Mouse (Mus musculus): ENCODE data around the gene Inppl1. TPM values are rescaled to one million over a fixed set of nuclear protein-coding genes. Genes with fewer than 3 reads are reported as not detected.

The Inppl1 gene
- polyA plus RNA-seq, 1 experiment = 84.0 TPM

GRCm38 (mm10) chr7:101858362-101858761, 20.3 kb upstream of the Inppl1 start:
- TF ChIP-seq GATA1 (IDR thresholded peaks at IDR 0.05; ENCODE audit: low read length) = no peak

GRCm38 (mm10) chr7:101857094-101857493, 19.1 kb upstream of the Inppl1 start, which contains the start of gene Folr2:
Folr2 (minus strand) TSS chr7:101857194.
- TF ChIP-seq GATA1 (IDR thresholded peaks at IDR 0.05; ENCODE audit: low read length) = no peak

GRCm38 (mm10) chr7:101853816-101854215, 15.8 kb upstream of the Inppl1 start:
- no peak for TF ChIP-seq GATA1 (IDR thresholded peaks at IDR 0.05; ENCODE audit: low read length)

DNA sequence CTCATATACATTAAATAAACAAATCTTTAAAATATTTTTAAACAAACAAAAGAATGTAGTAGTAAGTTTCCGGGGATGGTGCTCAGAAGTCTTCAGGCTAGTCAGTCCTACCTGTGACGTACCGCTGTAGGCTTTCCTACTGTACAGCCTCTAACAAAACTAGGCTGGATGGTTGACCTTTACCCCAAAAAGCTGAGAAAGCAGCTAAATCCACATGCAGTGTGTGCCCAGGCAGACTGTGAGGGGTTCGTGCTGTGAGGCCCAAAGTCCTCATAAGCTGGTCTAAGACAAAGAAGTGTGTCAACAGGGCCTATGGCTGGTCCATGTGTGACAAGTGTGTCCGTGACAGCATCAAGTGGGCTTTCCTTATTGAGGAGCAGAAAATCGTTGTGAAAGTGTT, 14.8 kb upstream of the Inppl1 start:
- no peak for TF ChIP-seq GATA1 (IDR thresholded peaks at IDR 0.05; ENCODE audit: low read length)

DNA sequence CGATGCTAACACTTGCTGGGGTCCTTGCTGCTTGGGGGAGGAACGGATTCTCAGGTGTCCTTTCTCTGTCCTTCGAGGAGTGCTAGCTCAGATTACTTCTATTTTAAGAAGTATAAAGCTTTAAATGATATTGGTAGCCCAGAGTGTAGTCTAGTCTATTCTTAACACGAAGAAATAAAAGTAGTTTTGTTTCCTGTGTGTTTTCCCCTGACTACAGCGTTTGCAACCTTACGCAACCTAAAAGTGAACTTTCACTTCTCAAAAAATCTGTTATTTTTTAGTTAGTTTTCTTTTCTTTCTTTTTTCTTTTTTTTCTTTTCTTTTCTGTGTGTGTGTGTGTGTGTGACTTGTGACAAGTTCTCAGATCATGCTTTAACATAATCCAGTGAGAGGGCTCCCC, 13.7 kb upstream of the Inppl1 start:
- TF ChIP-seq GATA1 (IDR thresholded peaks at IDR 0.05; ENCODE audit: low read length) = no peak

DNA sequence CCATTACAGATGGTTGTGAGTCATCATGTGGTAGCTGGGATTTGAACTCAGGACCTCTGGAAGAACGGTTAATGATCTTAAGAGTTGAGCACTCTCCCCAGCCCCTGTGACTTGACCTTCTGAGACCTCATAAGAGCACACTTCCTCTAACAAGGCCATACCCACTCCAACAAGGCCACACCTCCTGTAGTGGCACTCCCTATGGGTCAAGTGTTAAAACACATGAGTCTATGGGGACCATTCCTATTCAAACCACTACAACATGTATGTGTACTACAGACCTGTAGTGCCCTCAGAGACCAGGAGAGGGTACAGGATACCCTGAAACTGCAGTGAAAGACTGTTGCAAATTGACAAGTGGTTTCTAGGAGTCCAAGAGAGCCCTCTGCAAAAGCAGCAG, 9.9 kb upstream of the Inppl1 start:
- TF ChIP-seq GATA1 (IDR thresholded peaks at IDR 0.05; ENCODE audit: low read length) = no peak

DNA sequence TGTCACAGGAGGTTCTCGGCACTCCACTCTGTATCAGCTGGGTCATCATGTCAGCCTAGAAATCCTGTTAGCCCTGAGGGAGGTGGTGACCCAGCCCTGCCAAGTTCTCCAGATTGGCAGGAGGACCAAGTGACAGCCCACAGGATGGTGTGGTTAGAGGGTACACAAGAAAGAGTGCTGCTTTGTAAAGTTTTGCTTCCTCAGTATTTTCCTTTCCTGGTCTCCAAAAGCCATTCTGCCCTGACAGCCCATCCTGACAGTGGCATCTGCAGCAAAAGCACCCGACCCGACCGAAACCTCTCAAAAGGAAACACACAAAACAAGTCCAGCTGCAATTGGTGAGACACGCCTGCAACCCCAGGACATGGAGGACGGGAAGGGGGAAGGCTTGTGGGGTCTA, 6.2 kb upstream of the Inppl1 start:
- TF ChIP-seq GATA1 (IDR thresholded peaks at IDR 0.05; ENCODE audit: low read length) = no peak

GRCm38 (mm10) chr7:101837154-101837605, 849 bp downstream of the Inppl1 start:
- no peak for TF ChIP-seq GATA1 (IDR thresholded peaks at IDR 0.05; ENCODE audit: low read length)

GRCm38 (mm10) chr7:101836271-101837153, 1.5 kb downstream of the Inppl1 start:
- TF ChIP-seq GATA1 (IDR thresholded peaks at IDR 0.05; ENCODE audit: low read length) = no peak

DNA sequence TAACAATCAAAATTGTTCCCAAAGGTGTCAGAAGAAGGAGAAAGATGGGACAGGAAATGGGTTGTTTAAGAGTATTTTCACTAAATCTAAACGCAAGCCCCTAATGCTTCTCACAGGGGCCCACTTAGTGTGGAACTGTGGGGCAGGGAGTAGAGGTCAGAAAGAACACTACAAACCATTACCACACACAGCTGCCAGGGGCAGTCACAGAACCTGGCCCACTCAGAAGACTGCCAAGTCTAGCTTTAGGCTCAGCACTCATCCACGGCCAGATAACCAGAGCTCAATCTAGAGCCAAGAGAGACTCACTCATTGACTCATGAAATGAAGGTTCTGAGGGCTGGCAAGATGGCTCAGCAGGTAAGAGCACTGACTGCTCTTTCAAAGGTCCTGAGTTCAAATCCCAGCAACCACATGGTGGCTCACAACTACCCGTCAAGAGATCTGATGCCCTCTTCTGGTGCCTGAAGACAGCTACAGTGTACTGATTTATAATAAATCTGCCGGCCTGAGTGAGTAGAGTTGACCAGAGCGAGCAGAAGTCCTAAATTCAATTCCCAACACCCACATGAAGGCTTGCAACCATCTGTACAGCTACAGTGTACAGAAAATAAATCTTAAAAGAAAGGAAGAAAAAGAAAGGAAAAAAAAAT, 2.4 kb downstream of the Inppl1 start:
- TF ChIP-seq GATA1 (IDR thresholded peaks at IDR 0.05; ENCODE audit: low read length) = no peak

GRCm38 (mm10) chr7:101834903-101835302, 3.1 kb downstream of the Inppl1 start:
- no peak for TF ChIP-seq GATA1 (IDR thresholded peaks at IDR 0.05; ENCODE audit: low read length)

DNA sequence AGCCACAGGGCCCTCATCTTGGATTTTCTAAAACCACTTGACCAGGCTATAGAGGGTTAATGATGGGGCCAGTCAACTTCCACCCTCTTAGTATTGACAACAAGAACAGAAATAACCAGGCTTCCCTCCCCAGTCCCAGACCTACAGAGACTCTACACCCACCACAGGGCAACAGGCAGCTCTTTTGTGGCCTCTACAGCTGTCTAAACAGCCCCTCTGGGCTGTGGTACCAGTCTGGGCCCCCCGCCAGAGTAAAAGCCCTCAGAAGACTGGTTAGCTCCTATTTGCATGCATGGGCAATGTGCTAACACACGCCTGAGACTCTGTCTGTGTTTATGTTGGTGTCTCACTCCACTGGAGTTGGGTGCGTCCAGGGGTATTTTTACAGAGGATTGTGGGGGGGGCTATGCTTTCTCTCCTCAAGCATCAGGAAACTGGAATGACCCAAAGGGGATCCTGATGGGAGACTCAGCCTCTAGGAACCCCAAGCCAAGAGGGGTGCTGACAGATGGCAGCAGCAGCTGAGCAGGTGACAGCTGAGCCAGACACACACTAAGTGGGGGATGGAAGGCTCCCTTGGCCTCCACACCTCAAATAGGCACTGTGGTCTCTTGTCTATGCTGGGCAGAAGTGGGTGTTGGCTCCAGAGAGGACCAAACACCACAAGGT, 4.0 kb downstream of the Inppl1 start:
- no peak for TF ChIP-seq GATA1 (IDR thresholded peaks at IDR 0.05; ENCODE audit: low read length)

- TF ChIP-seq GATA1 (IDR thresholded peaks at IDR 0.05; ENCODE audit: low read length) = no peak
Observed at GRCm38 (mm10) chr7:101833352-101833751, 4.7 kb downstream of the Inppl1 start.

DNA sequence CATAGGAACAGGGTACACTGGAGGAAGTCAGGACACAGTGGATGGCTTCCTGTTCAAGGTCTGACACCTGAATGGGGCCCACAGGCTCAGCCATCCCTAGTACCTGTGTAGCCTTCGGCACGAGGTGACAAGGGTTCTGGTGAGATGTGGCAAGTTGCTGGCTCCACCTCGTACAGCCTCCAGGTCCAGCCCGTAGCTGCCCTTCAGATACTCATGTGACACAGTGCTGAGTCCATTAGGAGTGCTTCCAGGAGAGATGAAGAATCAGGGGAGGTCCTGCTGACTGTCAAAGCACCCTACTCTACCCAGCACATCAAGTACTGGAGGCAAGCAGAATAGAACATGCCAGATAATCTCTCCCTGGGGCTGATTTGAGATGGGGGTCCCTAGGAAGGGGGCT, 5.7 kb downstream of the Inppl1 start:
- TF ChIP-seq GATA1 (IDR thresholded peaks at IDR 0.05; ENCODE audit: low read length) = no peak

GRCm38 (mm10) chr7:101831437-101831836, 6.6 kb downstream of the Inppl1 start:
- no peak for TF ChIP-seq GATA1 (IDR thresholded peaks at IDR 0.05; ENCODE audit: low read length)

DNA sequence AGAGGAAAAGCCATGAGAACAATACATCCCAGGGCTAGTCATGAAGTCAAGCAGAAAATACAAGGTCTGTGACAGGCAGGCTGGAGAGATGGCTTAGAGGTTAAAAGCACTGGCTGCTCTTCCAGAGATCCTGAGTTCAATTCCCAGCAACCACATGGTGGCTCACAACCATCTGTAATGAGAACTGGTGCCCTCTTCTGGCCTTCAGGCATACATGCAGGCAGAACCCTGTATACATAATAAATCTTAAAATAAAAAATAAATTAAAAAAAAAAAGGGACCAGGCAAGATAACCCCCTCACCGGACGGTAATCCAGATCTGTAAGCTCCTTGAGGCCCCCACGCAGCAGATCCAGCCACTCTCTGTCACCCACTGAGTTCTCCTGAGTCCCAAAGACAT, 7.7 kb downstream of the Inppl1 start:
- no peak for TF ChIP-seq GATA1 (IDR thresholded peaks at IDR 0.05; ENCODE audit: low read length)
